Mouse (Mus musculus): ENCODE results near the gene Tpm3.
"Not testable (repeated sequence)": the region's sequence is repeated elsewhere in the genome, so short reads cannot be mapped to it uniquely, and the experiment has no call there.

Gene Tpm3

DNA sequence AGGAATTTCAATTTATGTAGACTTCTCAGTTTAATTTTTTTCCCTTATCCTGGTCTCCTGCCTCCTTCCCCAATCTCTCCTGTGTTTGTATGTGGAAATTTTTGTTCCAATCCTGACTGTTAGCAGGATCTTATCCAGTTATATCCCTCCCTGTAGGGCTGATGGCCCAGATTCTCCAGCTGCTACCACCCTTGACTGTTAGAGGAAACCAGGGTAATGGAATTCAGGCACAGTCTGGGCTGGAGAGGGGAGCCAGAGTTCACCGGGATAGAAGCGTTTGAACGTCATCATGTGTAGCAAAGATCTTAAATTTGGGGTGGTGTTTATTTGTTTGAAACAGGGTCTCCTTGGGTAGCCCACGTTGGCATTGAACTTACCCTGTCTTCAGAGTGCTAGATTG, 12.3 kb downstream of the Tpm3 start:
- no peak for DNase-seq

- no peak for DNase-seq
These were observed 12.8 kb downstream of the Tpm3 start for GRCm38 (mm10) chr3:90085281-90085680.

- no peak for DNase-seq
These were observed 13.6 kb downstream of the Tpm3 start for GRCm38 (mm10) chr3:90086068-90086467.

DNA sequence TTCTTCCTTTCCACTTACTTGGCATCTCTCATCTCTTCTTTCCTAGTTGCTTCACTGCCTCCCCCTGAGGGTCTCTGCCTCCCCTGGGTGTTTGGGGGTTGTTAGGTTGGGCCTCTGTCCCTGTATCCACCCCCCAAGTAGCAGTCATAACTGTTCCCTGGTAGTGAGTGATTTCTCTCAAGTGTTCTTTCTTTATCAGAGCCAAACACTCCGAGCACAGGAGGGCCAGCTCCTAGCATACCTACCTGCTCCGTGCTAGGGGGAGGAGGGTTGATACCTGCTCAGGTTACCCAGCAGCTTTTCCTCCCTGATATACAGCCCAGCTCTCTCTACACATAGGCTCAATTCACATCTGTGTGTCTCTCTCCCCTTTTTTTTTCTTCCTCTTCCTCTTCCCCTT, 16.2 kb downstream of the Tpm3 start:
- no peak for DNase-seq

GRCm38 (mm10) chr3:90090892-90091291, 18.4 kb downstream of the Tpm3 start:
- no peak for DNase-seq

DNA sequence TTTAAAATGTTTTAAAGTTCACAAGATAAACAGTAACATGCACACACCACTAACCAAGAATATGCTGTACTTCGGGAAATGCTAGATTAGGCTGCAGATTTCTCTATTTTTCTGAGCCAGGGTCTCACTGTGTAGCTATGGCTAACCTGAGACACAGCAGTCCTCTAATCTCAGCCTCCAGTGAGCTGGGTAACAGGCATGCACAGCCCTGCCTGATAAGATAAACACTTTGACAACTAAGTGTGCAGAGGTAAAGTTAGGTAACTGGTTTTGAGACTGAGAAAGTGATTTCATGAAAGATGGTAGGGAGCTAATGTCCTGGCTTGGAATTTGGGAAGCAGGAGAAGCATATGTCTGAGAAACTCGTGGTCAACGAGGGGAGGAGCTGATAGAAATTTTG, 22.0 kb downstream of the Tpm3 start:
- DNase-seq, result no peak

DNA sequence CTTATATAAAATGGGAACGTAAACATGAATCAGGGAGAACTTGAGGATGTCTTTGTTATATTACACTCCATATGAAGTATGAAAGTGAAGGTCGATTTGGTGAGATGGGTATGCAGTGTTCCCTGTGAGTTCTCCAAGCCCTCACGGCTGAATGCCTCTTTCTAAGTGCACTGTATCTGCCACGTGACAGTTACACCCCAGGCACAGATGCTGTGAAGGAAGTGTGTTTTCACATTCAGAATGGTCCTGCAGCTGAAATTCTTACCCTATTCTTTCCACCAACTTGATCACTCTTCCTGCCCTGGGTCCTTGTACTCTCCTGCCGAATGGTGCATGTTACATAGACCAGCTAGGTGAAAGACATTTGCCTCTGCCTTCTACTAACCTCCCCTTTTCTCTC, 25.5 kb downstream of the Tpm3 start:
- peak; percentile 43 for DNase-seq

GRCm38 (mm10) chr3:90101010-90101409, 28.6 kb downstream of the Tpm3 start:
- DNase-seq, result no peak

GRCm38 (mm10) chr3:90101673-90102072, 29.2 kb downstream of the Tpm3 start:
- no peak for DNase-seq

GRCm38 (mm10) chr3:90102239-90102638, 29.8 kb downstream of the Tpm3 start:
- no peak for DNase-seq

DNA sequence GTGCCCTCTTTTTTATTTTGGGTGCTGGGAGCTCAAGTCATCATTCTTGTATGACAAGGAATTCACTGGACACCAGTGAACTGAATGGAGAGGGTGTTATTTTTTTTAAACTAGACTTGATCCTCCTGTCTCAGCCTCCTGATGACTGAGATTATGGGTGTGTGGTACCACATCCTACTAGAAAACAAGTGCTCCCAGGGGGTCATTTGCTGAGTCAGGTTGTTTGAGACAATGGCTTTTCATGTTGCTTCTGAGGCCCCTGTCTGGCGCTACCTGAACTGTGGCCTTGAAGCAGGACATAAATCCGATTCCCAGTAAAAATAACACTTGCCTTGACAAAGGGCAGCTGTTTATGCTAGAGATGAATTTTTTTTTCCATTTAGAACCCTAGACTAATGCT, 30.7 kb downstream of the Tpm3 start:
- DNase-seq, result no peak

DNA sequence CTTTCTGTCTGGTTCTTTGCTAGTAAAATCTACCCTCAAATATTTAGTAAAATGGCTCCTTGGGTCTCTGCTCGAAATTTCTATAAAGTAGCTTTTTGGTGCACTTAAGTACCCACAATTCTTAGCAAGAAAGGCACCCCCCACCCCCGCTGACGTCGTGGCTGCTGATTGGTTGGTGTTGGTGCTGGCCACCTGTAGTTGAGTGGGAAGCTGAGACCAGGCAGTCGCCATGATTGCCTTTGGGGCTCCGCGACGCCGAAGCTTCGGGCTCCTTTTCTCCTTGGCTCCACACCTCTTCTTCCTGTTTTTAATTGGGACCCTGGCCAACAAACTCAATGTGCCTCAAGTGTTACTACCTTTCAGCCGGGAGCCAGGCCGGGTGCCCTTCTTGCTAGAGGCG, 31.5 kb downstream of the Tpm3 start, which contains the start of gene Nup210l:
Gene Nup210l (plus strand): TSS at position 195 of the 400 bp plus-strand sequence.
- DNase-seq, result no peak

DNA sequence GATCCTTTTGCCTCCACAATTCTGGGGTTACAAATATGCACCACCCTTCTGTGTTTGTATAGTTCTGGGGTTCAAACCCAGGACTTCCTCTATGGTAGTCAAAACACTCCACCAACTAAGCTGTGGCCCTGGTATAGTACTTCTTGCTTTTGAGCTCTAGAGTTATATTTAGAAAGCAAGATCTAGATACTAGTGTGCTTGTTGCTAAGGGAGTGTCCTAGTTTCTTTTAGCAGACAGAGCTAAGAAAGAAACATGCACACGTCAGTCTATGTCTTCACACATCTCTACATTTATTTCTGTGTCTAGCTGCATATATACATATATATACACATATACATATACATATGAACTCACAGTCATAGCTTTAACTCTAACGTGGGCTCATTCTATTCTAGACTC, 39.3 kb downstream of the Tpm3 start:
- no peak for DNase-seq

GRCm38 (mm10) chr3:90114342-90114741, 41.9 kb downstream of the Tpm3 start:
- DNase-seq, result no peak

DNA sequence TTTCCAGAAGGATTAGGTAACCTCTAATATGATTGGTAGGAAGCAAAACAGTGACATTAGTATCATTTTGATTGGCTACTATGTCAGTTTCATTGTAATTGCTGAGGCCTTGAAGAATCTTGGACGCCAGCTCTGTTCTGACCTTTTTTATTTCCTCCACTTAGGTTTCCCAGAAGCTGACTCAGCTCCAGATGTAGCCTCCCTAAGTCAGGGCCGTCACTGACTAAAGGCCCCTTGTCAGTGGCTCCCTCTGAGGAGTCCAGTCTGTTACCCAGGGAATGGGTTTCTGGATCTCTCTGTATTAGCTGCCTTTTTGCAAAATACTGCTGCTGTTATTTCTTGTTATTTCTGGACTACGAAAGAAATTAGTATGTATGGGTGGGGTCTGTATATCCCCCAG, 43.1 kb downstream of the Tpm3 start:
- DNase-seq, result no peak

- DNase-seq, result peak; percentile 80
These were observed 45.8 kb downstream of the Tpm3 start for GRCm38 (mm10) chr3:90118132-90118790.

DNA sequence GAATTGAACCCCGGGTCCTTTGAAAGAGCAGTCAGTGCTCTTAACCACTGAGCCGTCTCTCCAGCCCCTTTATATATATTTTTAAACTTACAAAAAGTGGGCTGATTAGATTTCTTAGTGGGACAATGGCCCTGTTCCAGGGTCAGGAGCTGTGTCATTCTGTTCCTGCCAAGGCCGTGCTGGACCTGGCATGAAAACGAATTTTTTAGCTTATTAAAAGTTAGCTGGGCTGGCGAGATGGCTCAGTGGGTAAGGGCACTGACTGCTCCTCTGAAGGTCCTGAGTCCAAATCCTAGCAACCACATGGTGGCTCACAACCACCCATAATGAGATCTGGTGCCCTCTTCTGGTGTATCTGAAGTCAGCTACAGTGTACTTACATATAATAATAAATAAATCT, 49.6 kb downstream of the Tpm3 start:
- DNase-seq, result not testable (repeated sequence)

GRCm38 (mm10) chr3:90125710-90126109, 53.3 kb downstream of the Tpm3 start:
- DNase-seq, result no peak

DNA sequence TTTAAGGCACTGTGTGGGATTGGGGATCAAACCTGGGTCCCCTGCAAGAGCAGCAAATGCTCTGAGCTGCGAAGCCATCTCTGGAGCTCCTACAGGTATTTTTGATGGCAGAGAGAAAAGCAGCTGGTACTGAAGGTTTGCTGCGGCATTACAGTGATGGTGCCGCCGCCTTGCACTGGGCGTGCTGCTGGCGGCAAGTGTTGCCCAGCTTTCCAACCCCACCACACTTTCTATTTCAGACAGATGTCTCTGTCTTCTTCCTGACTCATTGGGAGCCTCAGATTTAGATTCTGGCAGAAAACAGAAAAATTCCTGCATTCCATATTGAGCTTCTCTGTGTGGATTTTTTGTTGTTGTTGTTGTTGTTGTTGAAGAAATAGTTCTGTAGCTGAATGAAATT, 55.4 kb downstream of the Tpm3 start:
- peak; percentile 25 for DNase-seq

- DNase-seq, result no peak
These were observed 60.3 kb downstream of the Tpm3 start for GRCm38 (mm10) chr3:90132745-90133144.

DNA sequence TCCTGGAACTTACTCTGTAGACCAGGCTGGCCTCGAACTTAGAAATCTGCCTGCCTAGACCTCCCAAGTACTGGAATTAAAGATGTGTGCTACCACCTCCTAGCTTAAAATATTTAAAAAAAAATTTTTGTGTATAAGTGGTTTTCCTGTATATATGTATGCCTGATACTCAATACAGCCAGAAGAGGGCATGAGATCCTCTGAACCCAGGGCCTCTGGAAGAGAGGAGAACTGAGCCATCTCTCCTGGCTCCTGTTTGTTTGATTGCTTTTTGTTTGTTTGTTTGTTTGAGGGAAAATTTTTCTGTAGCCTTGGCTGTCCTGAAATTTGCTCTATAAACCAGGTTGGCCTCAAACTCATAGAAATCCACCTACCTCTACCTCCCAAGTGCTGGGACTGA, 60.9 kb downstream of the Tpm3 start:
- no peak for DNase-seq

DNA sequence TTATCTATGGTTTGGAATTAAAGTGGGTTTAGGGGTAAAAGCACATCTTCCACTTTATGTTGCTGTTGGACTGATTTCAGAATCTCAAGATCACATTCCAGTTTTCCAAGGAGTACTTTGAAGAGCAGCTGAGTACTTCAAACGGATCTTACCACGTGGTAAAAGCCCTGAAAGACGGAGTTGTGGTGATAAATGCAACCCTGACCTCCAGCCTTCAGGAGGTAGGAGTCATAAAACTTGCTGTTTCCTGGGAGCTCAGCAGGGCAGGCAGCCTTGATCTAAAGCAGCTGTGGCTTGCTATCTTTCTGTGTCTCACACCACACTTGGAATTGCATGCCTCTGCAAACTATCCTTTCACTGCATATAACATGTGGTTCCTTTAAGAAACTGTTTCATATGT, 62.0 kb downstream of the Tpm3 start:
- DNase-seq, result no peak

DNA sequence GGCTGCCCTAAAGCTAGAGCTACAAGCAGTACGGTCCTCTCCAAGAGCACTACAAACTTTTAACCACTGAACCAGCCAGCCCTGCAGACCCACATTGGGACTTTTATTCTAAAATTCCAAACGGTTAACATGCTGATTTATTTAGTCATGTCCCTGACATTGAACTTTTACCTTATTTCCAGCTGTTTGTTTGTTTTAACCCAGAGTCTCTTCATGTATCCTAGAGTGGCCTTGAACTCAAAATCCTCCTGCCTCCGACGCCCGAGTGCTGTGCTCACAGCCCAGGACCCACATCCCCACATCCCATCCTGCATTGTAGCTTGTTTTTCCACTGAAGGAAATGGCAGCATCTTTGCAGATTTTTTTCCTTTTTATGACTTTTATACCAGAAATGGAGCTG, 62.5 kb downstream of the Tpm3 start:
- no peak for DNase-seq

DNA sequence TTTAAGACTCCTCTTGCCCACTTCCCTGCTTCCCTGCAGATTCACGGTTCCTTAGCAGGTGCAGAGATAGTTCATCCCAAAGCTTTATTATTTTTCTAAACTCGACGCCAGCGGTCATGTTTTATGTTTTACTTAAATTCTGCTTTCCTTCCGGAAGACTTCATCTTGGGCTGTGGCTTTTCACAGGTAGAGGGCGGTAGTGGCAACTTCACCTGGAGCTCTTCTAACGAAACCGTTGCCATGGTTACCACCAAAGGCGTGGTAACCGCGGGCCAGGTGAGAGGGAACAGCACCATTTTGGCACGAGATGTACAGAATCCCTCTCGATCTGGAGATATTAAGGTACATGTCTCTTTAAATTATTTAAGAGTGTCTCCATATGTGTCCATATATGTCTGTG, 64.2 kb downstream of the Tpm3 start:
- no peak for DNase-seq

GRCm38 (mm10) chr3:90137606-90138005, 65.2 kb downstream of the Tpm3 start:
- DNase-seq, result no peak
